Mouse (Mus musculus): ENCODE measurements around the gene Zfp598.

DNA sequence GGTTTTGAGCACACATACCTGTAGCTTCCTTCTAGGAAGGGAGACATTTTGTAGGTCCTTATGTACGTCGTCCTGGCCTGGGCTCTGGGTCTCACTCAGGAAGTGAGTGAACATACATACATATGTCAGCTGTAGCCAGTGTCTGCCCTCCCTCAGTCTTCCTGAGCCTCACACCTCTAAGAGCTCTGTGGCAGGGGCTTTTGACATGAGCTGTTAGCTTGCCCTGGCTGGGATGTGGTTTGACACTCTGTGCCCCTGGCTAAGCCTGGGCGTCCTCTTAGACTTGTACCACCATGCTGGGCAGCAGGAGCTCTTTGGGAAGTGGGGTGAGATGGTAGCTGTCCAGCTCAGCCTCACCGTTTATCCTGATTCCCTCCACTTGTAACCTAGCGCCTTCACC is 1.9 kb downstream of the Zfp598 start:
- TF ChIP-seq CTCF (IDR thresholded peaks at IDR 0.05; ENCODE audit: low read depth) (no peak), EP300 (optimal IDR thresholded peaks at IDR 0.05) (no peak)
